Mouse (Mus musculus) stomach, embryonic 16.5 days (tissue): Measurements from ENCODE around the gene Mpdu1. TPM values are rescaled to one million over a fixed set of nuclear protein-coding genes. Genes with fewer than 3 reads are reported as not detected.
A peak's percentile ranks its signal among the peaks of the same experiment; 100 is the strongest.

Experiments used
- ATAC-seq: fragments of 200-750 bp; cut with Nextera tagmentation; 2 replicates; pipeline ENCODE4 v1.8.0; 2017; ENCODE audit warnings: moderate number of reproducible peaks, moderate TSS enrichment; ENCODE audit not compliant: insufficient read depth, low FRiP score
- H3K27ac ChIP-seq: fragments of 300-500 bp; sonication (generic); 2 replicates; pipeline ENCODE4 v1.5.1; 2014; ENCODE audit warnings: low read length
- H3K27me3 ChIP-seq: fragments of 300-500 bp; sonication (generic); 2 replicates; pipeline ENCODE4 v1.6.1; 2014; ENCODE audit warnings: low read length, control low read depth, mixed read lengths; ENCODE audit not compliant: control insufficient read depth, insufficient read depth
- H3K36me3 ChIP-seq: fragments of 300-500 bp; sonication (generic); 2 replicates; pipeline ENCODE4 v1.6.1; 2014; ENCODE audit warnings: low read length; ENCODE audit not compliant: control insufficient read depth, insufficient read depth
- H3K4me1 ChIP-seq: fragments of 300-500 bp; sonication (generic); 2 replicates; pipeline ENCODE4 v1.6.1; 2014; ENCODE audit warnings: low read length, control low read depth, mixed read lengths; ENCODE audit not compliant: control insufficient read depth, insufficient read depth
- H3K4me2 ChIP-seq: fragments of 300-500 bp; sonication (generic); 2 replicates; pipeline ENCODE4 v1.6.1; 2014; ENCODE audit warnings: low read depth, low read length, mixed read lengths
- H3K4me3 ChIP-seq: fragments of 300-500 bp; sonication (generic); replicated peaks from 2 replicates; pipeline ENCODE4 v1.5.1; 2014; ENCODE audit warnings: mild to moderate bottlenecking, low read length
- H3K9ac ChIP-seq: fragments of 300-500 bp; sonication (generic); 2 replicates; pipeline ENCODE4 v1.6.1; 2014; ENCODE audit warnings: low read length
- H3K9me3 ChIP-seq: fragments of 300-500 bp; sonication (generic); replicated peaks from 2 replicates; pipeline ENCODE4 v1.6.1; 2016; ENCODE audit warnings: low read length, control low read depth; ENCODE audit not compliant: control insufficient read depth
- WGBS: fragments of 180-500 bp; shearing (Covaris S2); extraction: QIAGEN DNeasy Blood & Tissue Kit; methylation state at CpG from one replicate; pipeline ENCODE4 v1.1.7; 2014; 5-methylcytosine and 5-hydroxymethylcytosine counted together
- polyA plus RNA-seq: library from polyadenylated mRNA; unstranded; fragments of >200 nt; fragmentation: Nextera tagmentation; extraction: Ambion mirVana; gene quantifications from 2 replicates; pipeline ENCODE4 v1.2.1, GENCODE M21; 2015

Mpdu1 gene
- polyA plus RNA-seq = 67.7 and 68.8 TPM in 2 replicates

- WGBS = under 1% methylated on average over 48 of the region's 48 CpGs
- Histone ChIP-seq H3K27ac (peak within 1 kb of the TSS; percentile 94), H3K4me2 (peak within 1 kb of the TSS; percentile 70), H3K36me3 (0 out of 2 replicates have a peak, but pooled peaks cover 20% of the 10 kb centered on the region), H3K4me1 (peaks cover 18% of the 10 kb centered on the region), H3K27me3 (no peaks in the 10 kb centered on the region), H3K9ac (peak within 1 kb of the TSS; percentile 82), H3K9me3 (no peaks in the 10 kb centered on the region), H3K4me3 (peak within 1 kb of the TSS; percentile 69)
- ATAC-seq = peak; percentile 95
Measured at GRCm38 (mm10) chr11:69662213-69662966, at the start of gene Mpdu1. Mpdu1 (minus strand) TSS chr11:69662642.

- 73% methylated on average over 2 of the region's 2 CpGs for whole genome bisulfite sequencing
Measured at GRCm38 (mm10) chr11:69711082-69711481, 48.6 kb upstream of the Mpdu1 start.

DNA sequence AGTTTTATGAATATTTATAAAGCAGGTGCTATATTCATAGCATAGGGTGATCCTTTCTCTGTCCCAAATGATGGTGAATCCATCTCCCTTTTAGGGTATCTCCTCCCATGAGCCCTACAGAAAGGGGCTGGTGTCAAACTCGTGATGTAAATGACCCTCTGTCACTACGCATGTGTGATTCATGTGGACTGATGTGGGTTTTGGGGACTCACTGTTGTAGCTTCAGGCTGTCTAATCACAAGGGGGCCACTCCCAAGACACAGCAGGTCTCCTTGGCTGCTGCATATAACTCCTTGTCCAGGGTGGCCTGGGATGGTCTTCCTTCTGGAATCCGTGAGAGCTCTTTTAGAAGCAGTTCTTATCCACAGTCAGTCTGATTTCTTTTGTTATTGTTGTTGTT lies 48.0 kb upstream of the Mpdu1 start:
- no peak for ATAC-seq
- 73% methylated on average over 3 of the region's 3 CpGs for WGBS
- H3K4me1 ChIP-seq = no peaks in the 10 kb centered on the region
- no peak overlapping the region for H3K27ac ChIP-seq
- H3K4me2 ChIP-seq = no peak overlapping the region
- no peak overlapping the region for H3K4me3 ChIP-seq
- H3K9ac ChIP-seq = no peak overlapping the region
- H3K9me3 ChIP-seq = no peaks in the 10 kb centered on the region
- no peaks in the 10 kb centered on the region for H3K27me3 ChIP-seq
- no peaks in the 10 kb centered on the region for H3K36me3 ChIP-seq

More at GRCm38 (mm10) chr11:69711082-69711481, 48.6 kb upstream of the Mpdu1 start:
- Histone ChIP-seq H3K4me2 (no peak overlapping the region), H3K27me3 (no peaks in the 10 kb centered on the region), H3K9ac (no peak overlapping the region), H3K36me3 (no peaks in the 10 kb centered on the region), H3K9me3 (no peaks in the 10 kb centered on the region), H3K4me1 (no peaks in the 10 kb centered on the region), H3K27ac (no peak overlapping the region), H3K4me3 (no peak overlapping the region)
- ATAC-seq = no peak

DNA sequence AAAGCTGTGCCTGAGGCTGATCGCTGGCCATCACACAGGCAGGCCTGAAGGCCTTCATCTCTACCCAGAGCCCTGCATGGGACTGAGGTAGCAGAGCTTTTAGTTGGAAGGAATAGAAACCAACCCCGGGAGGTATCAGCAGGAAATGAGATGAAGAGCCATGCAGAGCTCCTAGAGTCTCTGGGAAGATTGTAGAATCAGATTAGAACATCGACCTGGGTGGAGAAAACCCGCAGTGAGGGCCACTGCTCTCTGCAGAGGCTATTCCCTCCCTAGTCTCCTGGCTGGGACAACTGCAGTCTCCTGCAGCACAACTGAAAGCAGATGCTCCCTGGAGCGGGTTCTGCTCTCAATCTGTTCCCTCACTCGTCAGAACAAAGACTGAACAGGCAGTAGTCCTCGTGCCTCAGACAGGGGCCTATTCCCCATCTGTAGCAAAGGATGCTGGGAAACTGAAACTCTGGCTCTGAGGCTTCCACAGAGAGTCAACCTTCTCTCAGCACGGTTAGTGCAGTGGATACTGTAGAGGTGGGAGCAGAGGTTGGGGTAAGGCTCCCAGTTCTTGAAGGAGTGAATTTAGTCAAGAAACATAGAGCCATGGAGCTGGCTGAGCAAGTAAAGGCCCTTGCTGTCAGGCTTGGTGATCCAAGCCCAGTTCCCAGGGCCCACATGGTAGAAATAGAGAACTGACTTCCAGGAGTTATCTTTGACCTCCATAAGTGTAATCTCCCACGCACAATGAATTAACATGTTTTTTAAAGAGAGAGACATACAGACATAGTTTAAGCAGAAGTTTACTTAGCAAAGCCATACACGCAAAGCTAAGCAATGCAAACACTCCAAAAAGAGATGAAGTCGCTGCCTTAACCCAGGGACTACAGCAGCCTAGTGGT lies 47.4 kb upstream of the Mpdu1 start:
- Histone ChIP-seq H3K27ac (no peak overlapping the region), H3K9me3 (no peaks in the 10 kb centered on the region), H3K4me1 (no peaks in the 10 kb centered on the region), H3K36me3 (no peaks in the 10 kb centered on the region), H3K9ac (peak overlapping the region; percentile 11; the same call in 1 of the 2 replicates), H3K4me2 (no peak overlapping the region), H3K4me3 (no peak overlapping the region), H3K27me3 (no peaks in the 10 kb centered on the region)
- no peak for ATAC-seq
- 50% methylated on average over 11 of the region's 11 CpGs for WGBS

- 84% methylated on average over 3 of the region's 3 CpGs for WGBS
Measured at GRCm38 (mm10) chr11:69708614-69709265, 46.3 kb upstream of the Mpdu1 start.

GRCm38 (mm10) chr11:69707873-69708381 lies 45.5 kb upstream of the Mpdu1 start:
- Histone ChIP-seq H3K27ac (no peak overlapping the region), H3K4me1 (0 out of 2 replicates have a peak, but pooled peaks cover 3% of the 10 kb centered on the region), H3K4me3 (no peak overlapping the region), H3K27me3 (no peaks in the 10 kb centered on the region), H3K36me3 (no peaks in the 10 kb centered on the region), H3K9ac (no peak overlapping the region), H3K4me2 (no peak overlapping the region), H3K9me3 (no peaks in the 10 kb centered on the region)
- WGBS = 77% methylated on average over 4 of the region's 4 CpGs
- no peak for ATAC-seq

More at GRCm38 (mm10) chr11:69708614-69709265, 46.3 kb upstream of the Mpdu1 start:
- Histone ChIP-seq H3K27me3 (no peaks in the 10 kb centered on the region), H3K9me3 (no peaks in the 10 kb centered on the region), H3K4me3 (no peak overlapping the region), H3K4me1 (0 out of 2 replicates have a peak, but pooled peaks cover 3% of the 10 kb centered on the region), H3K9ac (no peak overlapping the region), H3K36me3 (no peaks in the 10 kb centered on the region), H3K4me2 (no peak overlapping the region), H3K27ac (no peak overlapping the region)
- no peak for ATAC-seq

DNA sequence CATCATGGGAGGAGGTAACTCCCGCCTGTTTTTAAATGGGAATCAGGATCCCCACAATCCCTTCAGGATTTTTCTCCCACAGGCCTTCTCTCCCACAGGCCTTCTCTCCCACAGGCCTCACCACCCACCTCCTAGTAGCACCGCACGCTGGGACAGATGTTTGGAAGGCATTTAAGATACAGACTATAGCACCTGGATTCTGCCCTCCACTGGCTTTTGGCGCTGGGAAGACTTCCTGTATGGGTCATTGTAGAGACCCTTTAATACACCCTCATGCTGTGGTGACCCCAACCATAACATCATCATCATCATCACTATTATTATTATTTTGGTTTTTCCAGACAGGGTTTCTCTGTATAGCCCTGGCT lies 45.0 kb upstream of the Mpdu1 start:
- Histone ChIP-seq H3K27ac (no peak overlapping the region), H3K4me1 (0 out of 2 replicates have a peak, but pooled peaks cover 3% of the 10 kb centered on the region), H3K27me3 (no peaks in the 10 kb centered on the region), H3K9ac (no peak overlapping the region), H3K4me3 (no peak overlapping the region), H3K4me2 (no peak overlapping the region), H3K9me3 (no peaks in the 10 kb centered on the region), H3K36me3 (no peaks in the 10 kb centered on the region)
- no peak for ATAC-seq
- WGBS = 85% methylated on average over 4 of the region's 4 CpGs

- Histone ChIP-seq H3K27me3 (no peaks in the 10 kb centered on the region), H3K36me3 (no peaks in the 10 kb centered on the region), H3K27ac (no peak overlapping the region), H3K9me3 (no peaks in the 10 kb centered on the region), H3K9ac (no peak overlapping the region), H3K4me1 (0 out of 2 replicates have a peak, but pooled peaks cover 3% of the 10 kb centered on the region), H3K4me2 (no peak overlapping the region), H3K4me3 (no peak overlapping the region)
- no peak for ATAC-seq
- 48% methylated on average over 6 of the region's 6 CpGs for WGBS
Measured at GRCm38 (mm10) chr11:69706775-69707479, 44.5 kb upstream of the Mpdu1 start.
